In the genomic region with DNA sequence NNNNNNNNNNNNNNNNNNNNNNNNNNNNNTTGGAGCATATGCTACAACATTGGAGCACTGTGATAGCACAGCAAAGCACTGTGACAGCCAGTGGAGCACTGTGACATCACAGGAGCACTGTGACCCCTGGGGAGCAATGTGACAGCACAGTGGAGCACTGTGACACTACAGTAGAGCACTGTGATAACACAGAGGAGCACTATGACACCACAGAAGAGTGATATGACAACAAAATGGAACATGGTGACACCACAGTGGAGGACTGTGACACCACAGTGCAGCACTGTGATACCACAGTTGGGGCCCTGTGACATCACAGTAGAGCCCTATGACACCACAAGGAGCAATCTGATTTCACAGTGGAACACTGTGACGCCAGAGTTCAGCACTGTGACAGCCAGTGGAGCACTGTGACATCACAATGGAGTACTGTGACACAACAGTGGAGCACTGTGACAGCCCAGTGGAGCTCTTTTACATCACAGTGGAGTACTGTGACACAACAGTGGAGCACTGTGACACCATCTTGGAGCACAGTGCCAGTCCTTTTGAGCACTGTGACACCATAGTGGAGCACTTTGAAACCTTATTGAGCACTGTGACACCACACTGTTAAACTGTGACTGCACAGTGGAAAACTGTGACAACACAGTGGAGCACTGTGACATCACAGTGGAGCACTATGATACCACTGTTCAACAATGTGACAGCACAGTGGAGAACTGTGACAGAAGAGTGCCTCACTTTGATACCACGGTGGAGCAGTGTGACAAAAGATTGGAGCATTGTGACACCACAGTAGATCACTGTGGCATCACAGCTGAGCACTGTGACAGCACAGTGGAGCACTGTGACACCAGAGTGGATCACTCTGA, we compare ENCODE assay signal across 8 mouse cellular contexts.
DNase-seq lines count a peak whose midpoint lies in the region; ATAC-seq and TF ChIP-seq lines count a peak whose summit lies in the region.

No protein-coding gene starts in this region.

- no peak for DNase-seq in kidney, adult 2 months
- no peak for DNase-seq in heart, postnatal 0 days (ENCODE audit: low spot score)
- peak; percentile 0 for DNase-seq in lung, postnatal 10 days
- DNase-seq in right cerebral cortex, adult 18-20 months: no peak
- DNase-seq in Muller cell, postnatal 12 days (ENCODE audit: inconsistent ontology term): no peak
- DNase-seq in adipocyte (ENCODE audit: low spot score): no peak

- no peak overlapping the region for H3K27ac ChIP-seq in kidney, embryonic 15.5 days
- H3K27ac ChIP-seq in kidney, adult 2 months (ENCODE audit: insufficient read depth, low read depth, low read length): no peak overlapping the region
- no peak overlapping the region for H3K27ac ChIP-seq in embryonic facial prominence, embryonic 13.5 days
- H3K27ac ChIP-seq in heart, postnatal 0 days (ENCODE audit: low read depth): no peak overlapping the region

- no peak for TF ChIP-seq EP300 in heart, postnatal 0 days (IDR thresholded peaks at IDR 0.05; ENCODE audit: low read depth)

- TF ChIP-seq POLR2A in kidney, adult 2 months (IDR thresholded peaks at IDR 0.05; ENCODE audit: low read depth, low read length): no peak

- no peak overlapping the region for H3K4me3 ChIP-seq in kidney, embryonic 15.5 days (replicated peaks)
- no peak overlapping the region for H3K4me3 ChIP-seq in kidney, adult 2 months (ENCODE audit: insufficient read depth, low read depth, low read length)
- H3K4me3 ChIP-seq in embryonic facial prominence, embryonic 13.5 days: no peak overlapping the region
- H3K4me3 ChIP-seq in heart, postnatal 0 days (ENCODE audit: low read depth, low read length): no peak overlapping the region

- TF ChIP-seq CTCF in kidney, adult 2 months (conservative IDR thresholded peaks at IDR 0.05; ENCODE audit: insufficient read depth, insufficient read length, low read depth, low read length): no peak
- no peak for TF ChIP-seq CTCF in heart, postnatal 0 days (IDR thresholded peaks at IDR 0.05; ENCODE audit: low read depth)

- H3K9ac ChIP-seq in kidney, embryonic 15.5 days: no peak overlapping the region
- no peak overlapping the region for H3K9ac ChIP-seq in embryonic facial prominence, embryonic 13.5 days
- no peak overlapping the region for H3K9ac ChIP-seq in heart, postnatal 0 days (replicated peaks; ENCODE audit: low read depth, low read length)

- H3K36me3 ChIP-seq in kidney, embryonic 15.5 days: no peaks in the 10 kb centered on the region
- H3K36me3 ChIP-seq in kidney, adult 2 months (ENCODE audit: control insufficient read depth, insufficient read depth, low read length): no peaks in the 10 kb centered on the region
- H3K36me3 ChIP-seq in embryonic facial prominence, embryonic 13.5 days: no peaks in the 10 kb centered on the region
- H3K36me3 ChIP-seq in heart, postnatal 0 days (replicated peaks; ENCODE audit: control insufficient read depth, insufficient read depth, low read length): no peaks in the 10 kb centered on the region

- H3K27me3 ChIP-seq in kidney, embryonic 15.5 days: no peaks in the 10 kb centered on the region
- H3K27me3 ChIP-seq in kidney, adult 2 months (replicated peaks; ENCODE audit: control insufficient read depth, insufficient read depth, low read length): no peaks in the 10 kb centered on the region
- H3K27me3 ChIP-seq in embryonic facial prominence, embryonic 13.5 days: no peaks in the 10 kb centered on the region
- no peaks in the 10 kb centered on the region for H3K27me3 ChIP-seq in heart, postnatal 0 days (ENCODE audit: control insufficient read depth, insufficient read depth, low read length)

- H3K4me2 ChIP-seq in kidney, embryonic 15.5 days: no peak overlapping the region
- no peak overlapping the region for H3K4me2 ChIP-seq in embryonic facial prominence, embryonic 13.5 days
- no peak overlapping the region for H3K4me2 ChIP-seq in heart, postnatal 0 days (ENCODE audit: low read depth, low read length)

- no peaks in the 10 kb centered on the region for H3K4me1 ChIP-seq in kidney, embryonic 15.5 days
- H3K4me1 ChIP-seq in kidney, adult 2 months (ENCODE audit: control insufficient read depth, insufficient read depth, low read length): no peaks in the 10 kb centered on the region
- no peaks in the 10 kb centered on the region for H3K4me1 ChIP-seq in embryonic facial prominence, embryonic 13.5 days
- H3K4me1 ChIP-seq in heart, postnatal 0 days (ENCODE audit: control insufficient read depth, insufficient read depth): no peaks in the 10 kb centered on the region

- ATAC-seq in kidney, embryonic 15.5 days (replicated peaks; ENCODE audit: low FRiP score): peak; percentile 50
- peak; percentile 38; the same call in 1 of the 2 replicates for ATAC-seq in embryonic facial prominence, embryonic 13.5 days (ENCODE audit: insufficient number of reproducible peaks, insufficient read depth, low FRiP score, low TSS enrichment, low read depth)
- ATAC-seq in heart, postnatal 0 days (ENCODE audit: insufficient read depth, low read depth): peak; percentile 38; the same call in 1 of the 2 replicates

- peaks cover 43% of the 10 kb centered on the region for H3K9me3 ChIP-seq in kidney, embryonic 15.5 days (replicated peaks)
- peaks cover 54% of the 10 kb centered on the region for H3K9me3 ChIP-seq in embryonic facial prominence, embryonic 13.5 days
- peaks cover 53% of the 10 kb centered on the region for H3K9me3 ChIP-seq in heart, postnatal 0 days (replicated peaks; ENCODE audit: control insufficient read depth, low read length)

- WGBS in kidney, embryonic 15.5 days: 52% methylated on average over 2 of the region's 2 CpGs
- 47% methylated on average over 2 of the region's 2 CpGs for WGBS in kidney, adult 2 months
- 51% methylated on average over 2 of the region's 2 CpGs for WGBS in embryonic facial prominence, embryonic 13.5 days
- 40% methylated on average over 2 of the region's 2 CpGs for WGBS in heart, postnatal 0 days
